Mouse (Mus musculus): ENCODE data around the gene Ralb. TPM values are rescaled to one million over a fixed set of nuclear protein-coding genes. Genes with fewer than 3 reads are reported as not detected.

Gene Ralb
- polyA plus RNA-seq, 1 experiment from 2014 or later: 151 TPM

DNA sequence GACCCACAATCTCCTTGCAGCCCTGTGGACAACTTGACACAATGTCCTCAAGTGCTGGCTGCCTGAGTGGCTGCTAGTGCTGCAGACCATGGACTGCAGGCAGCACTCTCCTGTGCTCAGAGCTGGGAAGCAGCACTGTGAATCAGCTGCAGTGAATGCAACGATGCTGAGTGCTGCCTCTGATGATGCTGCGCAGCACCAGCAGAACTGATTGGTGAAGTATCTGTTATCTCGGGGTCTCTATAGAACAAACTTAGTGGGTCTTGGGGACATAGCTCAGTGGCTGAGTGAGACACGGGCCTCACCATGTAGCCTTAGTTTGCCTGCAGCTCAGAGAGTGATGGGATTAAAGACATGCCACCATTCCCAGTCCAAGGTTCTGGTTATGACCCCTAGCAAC, 41.1 kb upstream of the Ralb start:
- Histone ChIP-seq H3K4me1 (ENCODE audit: insufficient read depth, low read depth, low read length) (no peaks in the 10 kb centered on the region), H3K9ac (replicated peaks; ENCODE audit: low read depth) (no peak overlapping the region), H3K36me3 (ENCODE audit: insufficient read depth, low read length) (no peaks in the 10 kb centered on the region), H3K9me3 (ENCODE audit: low read length) (no peaks in the 10 kb centered on the region), H3K27me3 (replicated peaks; ENCODE audit: insufficient read depth, low read length) (no peaks in the 10 kb centered on the region), H3K27ac (ENCODE audit: low read length) (no peak overlapping the region), H3K4me2 (replicated peaks; ENCODE audit: low read depth, low read length) (no peak overlapping the region), H3K4me3 (ENCODE audit: low read depth, low read length) (no peak overlapping the region)
- no peak for TF ChIP-seq EP300 (IDR thresholded peaks at IDR 0.05)
- no peak for TF ChIP-seq CTCF (IDR thresholded peaks at IDR 0.05)
- ATAC-seq: no peak
- WGBS: 89% methylated on average over 4 of the region's 4 CpGs
- no peak for DNase-seq (ENCODE audit: low spot score)

DNA sequence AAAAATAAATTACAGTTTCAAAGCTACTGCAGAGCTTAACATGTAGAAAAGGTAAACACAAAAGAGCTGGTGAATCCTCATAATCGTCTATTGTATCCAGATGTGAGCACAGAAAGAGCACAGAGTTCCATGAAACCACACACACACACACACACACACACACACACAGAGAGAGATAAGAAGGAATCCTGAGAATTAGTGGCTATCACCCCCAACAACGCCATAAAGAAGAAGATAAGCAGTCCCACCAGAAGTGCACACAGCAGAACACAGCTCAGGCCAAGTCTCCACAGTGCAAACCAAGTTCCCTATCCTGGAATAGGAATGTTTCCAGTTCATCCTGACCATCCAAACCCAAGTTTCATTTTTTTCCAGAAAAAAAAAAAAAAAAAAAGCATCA, 40.6 kb upstream of the Ralb start:
- H3K9me3 ChIP-seq (ENCODE audit: low read length): no peaks in the 10 kb centered on the region
- TF ChIP-seq EP300 (IDR thresholded peaks at IDR 0.05) (no peak), CTCF (IDR thresholded peaks at IDR 0.05) (no peak)
- ATAC-seq (no peak), DNase-seq (ENCODE audit: low spot score) (no peak)
- no peak overlapping the region for H3K4me2 ChIP-seq (replicated peaks; ENCODE audit: low read depth, low read length)
- no peaks in the 10 kb centered on the region for H3K27me3 ChIP-seq (replicated peaks; ENCODE audit: insufficient read depth, low read length)
- H3K36me3 ChIP-seq (ENCODE audit: insufficient read depth, low read length): no peaks in the 10 kb centered on the region
- no peak overlapping the region for H3K4me3 ChIP-seq (ENCODE audit: low read depth, low read length)
- 38% methylated on average over 2 of the region's 2 CpGs for WGBS
- no peak overlapping the region for H3K27ac ChIP-seq (ENCODE audit: low read length)
- no peaks in the 10 kb centered on the region for H3K4me1 ChIP-seq (ENCODE audit: insufficient read depth, low read depth, low read length)
- H3K9ac ChIP-seq (replicated peaks; ENCODE audit: low read depth): no peak overlapping the region

GRCm38 (mm10) chr1:119544611-119545155, 40.1 kb upstream of the Ralb start:
- H3K27ac ChIP-seq (ENCODE audit: low read length): no peak overlapping the region
- H3K4me2 ChIP-seq (replicated peaks; ENCODE audit: low read depth, low read length): no peak overlapping the region
- peak; percentile 36; the same call in 1 of the 2 replicates for ATAC-seq
- WGBS: 68% methylated on average over 5 of the region's 5 CpGs
- no peaks in the 10 kb centered on the region for H3K9me3 ChIP-seq (ENCODE audit: low read length)
- TF ChIP-seq CTCF (IDR thresholded peaks at IDR 0.05) (no peak), EP300 (IDR thresholded peaks at IDR 0.05) (0 out of 2 replicates have a peak, but pooled peaks have one; percentile 14)
- no peaks in the 10 kb centered on the region for H3K27me3 ChIP-seq (replicated peaks; ENCODE audit: insufficient read depth, low read length)
- H3K4me3 ChIP-seq (ENCODE audit: low read depth, low read length): no peak overlapping the region
- DNase-seq (ENCODE audit: low spot score): peak; percentile 63
- no peaks in the 10 kb centered on the region for H3K4me1 ChIP-seq (ENCODE audit: insufficient read depth, low read depth, low read length)
- no peaks in the 10 kb centered on the region for H3K36me3 ChIP-seq (ENCODE audit: insufficient read depth, low read length)
- no peak overlapping the region for H3K9ac ChIP-seq (replicated peaks; ENCODE audit: low read depth)

- TF ChIP-seq EP300 (IDR thresholded peaks at IDR 0.05) (no peak), CTCF (IDR thresholded peaks at IDR 0.05) (no peak)
Observed at GRCm38 (mm10) chr1:119543316-119543715, 38.7 kb upstream of the Ralb start.

DNA sequence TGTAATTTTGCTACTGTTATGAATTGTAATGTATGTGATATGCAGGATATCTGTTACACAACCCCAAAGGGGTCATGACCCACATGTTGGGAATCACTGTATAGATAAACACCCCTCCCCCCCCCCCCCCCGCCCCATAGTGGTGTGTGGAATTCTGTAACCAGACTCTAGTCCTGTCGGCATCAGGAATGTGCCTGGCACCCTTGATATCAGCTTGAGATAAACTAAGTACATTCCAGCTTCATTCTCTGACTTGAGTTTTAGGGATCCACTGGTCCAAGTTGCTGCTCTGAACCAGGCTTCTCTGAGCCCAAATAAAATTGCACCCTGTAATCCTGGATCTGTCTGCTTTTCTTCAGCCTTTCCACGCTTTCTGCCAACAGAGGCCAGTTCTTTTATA, 37.0 kb upstream of the Ralb start:
- 49% methylated on average over 2 of the region's 3 CpGs for WGBS
- H3K4me2 ChIP-seq (replicated peaks; ENCODE audit: low read depth, low read length): no peak overlapping the region
- peak overlapping the region; percentile 43 for H3K27ac ChIP-seq (ENCODE audit: low read length)
- H3K9ac ChIP-seq (replicated peaks; ENCODE audit: low read depth): no peak overlapping the region
- TF ChIP-seq EP300 (IDR thresholded peaks at IDR 0.05) (peak; percentile 61), CTCF (IDR thresholded peaks at IDR 0.05) (no peak)
- DNase-seq (ENCODE audit: low spot score) (peak; percentile 68), ATAC-seq (peak; percentile 53)
- no peaks in the 10 kb centered on the region for H3K27me3 ChIP-seq (replicated peaks; ENCODE audit: insufficient read depth, low read length)
- no peaks in the 10 kb centered on the region for H3K36me3 ChIP-seq (ENCODE audit: insufficient read depth, low read length)
- H3K4me1 ChIP-seq (ENCODE audit: insufficient read depth, low read depth, low read length): no peaks in the 10 kb centered on the region
- no peak overlapping the region for H3K4me3 ChIP-seq (ENCODE audit: low read depth, low read length)
- no peaks in the 10 kb centered on the region for H3K9me3 ChIP-seq (ENCODE audit: low read length)

More at GRCm38 (mm10) chr1:119543316-119543715, 38.7 kb upstream of the Ralb start:
- Histone ChIP-seq H3K27me3 (replicated peaks; ENCODE audit: insufficient read depth, low read length) (no peaks in the 10 kb centered on the region), H3K4me3 (ENCODE audit: low read depth, low read length) (no peak overlapping the region), H3K36me3 (ENCODE audit: insufficient read depth, low read length) (no peaks in the 10 kb centered on the region), H3K9ac (replicated peaks; ENCODE audit: low read depth) (no peak overlapping the region), H3K27ac (ENCODE audit: low read length) (no peak overlapping the region), H3K4me1 (ENCODE audit: insufficient read depth, low read depth, low read length) (no peaks in the 10 kb centered on the region), H3K9me3 (ENCODE audit: low read length) (no peaks in the 10 kb centered on the region), H3K4me2 (replicated peaks; ENCODE audit: low read depth, low read length) (no peak overlapping the region)
- 71% methylated on average over 6 of the region's 6 CpGs for WGBS
- no peak for ATAC-seq
- peak; percentile 27 for DNase-seq (ENCODE audit: low spot score)

DNA sequence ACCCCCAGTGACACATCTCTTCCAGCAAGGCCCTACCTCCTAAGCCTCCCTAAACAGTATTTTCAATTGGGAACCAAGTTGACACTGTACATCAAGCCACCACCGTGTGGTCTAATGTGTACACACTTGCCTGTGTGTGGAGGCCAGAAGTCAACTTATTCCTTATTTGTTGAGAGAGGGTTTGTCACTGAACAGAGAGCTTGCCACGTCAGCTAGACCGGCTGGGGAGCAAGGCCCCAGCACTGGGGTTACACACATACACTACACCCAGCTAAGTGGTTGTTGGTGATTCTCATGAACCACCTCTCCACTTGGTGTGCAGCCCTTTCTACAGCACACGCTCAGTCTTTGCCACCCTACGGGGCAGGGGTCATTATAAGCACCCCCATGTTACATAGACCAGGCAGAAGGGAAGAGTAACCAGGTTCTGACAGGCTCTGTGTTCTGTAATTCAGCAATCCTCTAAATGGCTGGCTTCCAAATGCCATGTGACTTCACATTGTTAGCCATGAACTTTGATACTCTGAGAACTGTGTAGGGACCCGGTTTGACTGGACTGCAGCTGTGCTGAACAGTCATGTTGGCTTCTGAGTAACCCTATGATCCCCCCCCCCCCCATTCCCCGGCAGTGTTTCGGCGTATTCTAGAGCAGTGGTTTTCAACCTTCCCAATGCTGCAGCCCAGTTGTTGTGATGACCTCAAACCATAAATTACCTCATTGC, 36.4 kb upstream of the Ralb start:
- peak; percentile 40 for ATAC-seq
- Histone ChIP-seq H3K4me1 (ENCODE audit: insufficient read depth, low read depth, low read length) (no peaks in the 10 kb centered on the region), H3K9ac (replicated peaks; ENCODE audit: low read depth) (no peak overlapping the region), H3K27me3 (replicated peaks; ENCODE audit: insufficient read depth, low read length) (no peaks in the 10 kb centered on the region), H3K27ac (ENCODE audit: low read length) (peak overlapping the region; percentile 43), H3K4me3 (ENCODE audit: low read depth, low read length) (no peak overlapping the region), H3K9me3 (ENCODE audit: low read length) (no peaks in the 10 kb centered on the region), H3K36me3 (ENCODE audit: insufficient read depth, low read length) (no peaks in the 10 kb centered on the region), H3K4me2 (replicated peaks; ENCODE audit: low read depth, low read length) (no peak overlapping the region)
- TF ChIP-seq EP300 (IDR thresholded peaks at IDR 0.05) (no peak), CTCF (IDR thresholded peaks at IDR 0.05) (no peak)
- peak; percentile 67 for DNase-seq (ENCODE audit: low spot score)
- 41% methylated on average over 9 of the region's 9 CpGs for WGBS
